Mouse (Mus musculus): Measurements from ENCODE around the gene Metap1.
"Not testable (repeated sequence)": the region's sequence is repeated elsewhere in the genome, so short reads cannot be mapped to it uniquely, and the experiment has no call there.

The Metap1 gene

DNA sequence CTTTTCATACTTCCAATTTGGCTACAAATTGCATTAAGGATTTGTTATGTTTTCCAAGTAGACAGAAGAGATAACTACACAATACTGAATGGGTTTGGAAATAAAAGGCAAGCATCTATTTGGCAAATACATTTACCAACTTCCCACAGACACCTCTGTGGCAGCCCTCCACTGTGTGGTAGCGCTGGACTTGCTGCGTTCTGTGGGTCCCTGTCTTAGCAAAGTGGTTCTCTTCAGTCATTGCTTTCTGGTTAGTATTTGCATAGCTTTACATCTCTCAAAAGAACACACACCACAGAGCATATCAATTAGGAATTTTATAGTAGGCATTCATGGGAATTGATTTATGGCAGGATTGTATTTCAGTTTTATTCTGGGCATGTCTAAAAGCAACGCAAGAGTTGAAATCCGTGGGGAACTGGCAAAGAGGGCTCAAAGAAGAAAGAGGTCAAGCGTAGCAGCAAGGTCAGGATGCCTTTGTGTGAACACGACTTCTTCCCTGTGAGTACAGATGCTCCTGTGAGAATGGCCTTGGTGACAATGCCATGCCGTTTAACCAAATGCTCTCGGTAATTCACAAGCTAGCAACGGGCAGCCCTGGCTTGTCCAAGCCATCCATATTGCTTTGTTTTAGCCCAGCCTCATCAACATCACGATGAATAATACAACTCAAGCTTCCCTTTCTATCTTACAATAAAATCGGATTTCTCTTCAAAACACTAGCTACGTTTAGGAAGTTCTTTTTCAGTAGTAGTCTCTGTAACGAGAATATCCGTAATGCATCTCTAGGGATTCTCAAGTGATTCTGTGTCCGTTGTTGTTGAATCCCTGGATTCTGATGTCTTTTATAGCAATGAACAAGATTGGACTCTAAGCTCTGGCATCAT lies 10.8 kb upstream of the Metap1 start:
- no peak for DNase-seq

DNA sequence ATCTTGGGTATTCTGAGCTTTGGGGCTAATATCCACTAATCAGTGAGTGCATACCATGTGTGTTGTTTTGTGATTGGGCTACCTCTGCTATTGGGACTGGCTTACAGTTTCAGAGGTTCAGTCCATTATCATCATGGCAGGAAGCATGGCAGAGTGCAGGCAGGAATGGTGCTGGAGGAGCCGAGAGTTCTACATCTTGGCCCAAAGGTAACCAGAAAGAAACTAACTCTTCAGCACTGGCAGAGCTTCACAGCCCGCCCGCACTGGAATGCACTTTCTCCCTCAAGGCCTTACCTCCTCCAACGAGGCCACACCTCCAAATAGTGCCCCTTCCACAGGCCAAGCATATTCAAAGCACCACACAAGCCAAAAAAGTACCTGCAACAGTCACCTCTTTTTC lies 9.4 kb upstream of the Metap1 start:
- DNase-seq: no peak

DNA sequence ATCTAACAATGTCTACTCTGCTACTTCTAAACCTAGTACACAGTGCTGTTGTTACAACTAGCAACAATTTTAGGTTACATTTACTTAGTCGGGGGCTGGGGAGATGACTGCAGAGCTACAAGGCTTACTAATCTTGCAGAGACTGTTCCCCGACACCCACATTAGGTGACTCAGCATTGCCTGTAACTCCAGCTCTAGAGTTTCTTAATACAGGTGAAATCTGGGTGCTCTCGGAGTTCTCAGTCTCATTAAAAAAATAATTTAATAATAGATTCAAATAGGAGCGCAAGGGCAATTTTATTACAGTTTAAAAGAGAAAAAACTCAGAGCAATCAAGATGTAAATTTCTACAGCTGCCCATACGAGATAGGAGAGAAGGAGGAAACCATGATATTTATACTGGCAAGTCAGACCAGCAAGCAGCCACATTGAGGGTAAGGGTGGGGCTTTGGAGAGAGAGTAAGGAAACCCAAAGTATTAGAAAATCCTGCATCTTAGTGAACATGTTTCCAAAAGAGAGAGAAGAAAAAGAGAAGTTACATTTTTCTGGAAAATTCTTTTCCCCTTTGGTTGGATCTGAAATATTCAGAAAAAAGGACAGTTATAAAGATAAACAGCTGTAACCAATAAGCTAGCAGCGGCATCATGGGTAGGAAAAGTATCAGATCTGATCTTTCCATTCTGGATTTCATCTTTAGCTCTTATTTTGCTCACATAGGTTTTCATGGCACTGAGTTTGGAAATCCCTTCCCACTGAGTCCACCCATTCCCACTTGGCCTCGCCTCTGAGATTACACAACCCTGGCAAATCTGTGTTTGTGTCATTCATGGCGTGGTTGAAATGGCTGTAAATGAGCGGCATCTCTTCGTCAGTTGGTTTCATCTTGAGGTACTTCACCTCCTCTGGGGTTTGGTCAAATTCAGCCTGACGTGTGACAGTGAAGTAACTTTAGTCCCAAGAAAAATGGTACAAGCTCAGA lies 6.1 kb upstream of the Metap1 start:
- no peak for DNase-seq

DNA sequence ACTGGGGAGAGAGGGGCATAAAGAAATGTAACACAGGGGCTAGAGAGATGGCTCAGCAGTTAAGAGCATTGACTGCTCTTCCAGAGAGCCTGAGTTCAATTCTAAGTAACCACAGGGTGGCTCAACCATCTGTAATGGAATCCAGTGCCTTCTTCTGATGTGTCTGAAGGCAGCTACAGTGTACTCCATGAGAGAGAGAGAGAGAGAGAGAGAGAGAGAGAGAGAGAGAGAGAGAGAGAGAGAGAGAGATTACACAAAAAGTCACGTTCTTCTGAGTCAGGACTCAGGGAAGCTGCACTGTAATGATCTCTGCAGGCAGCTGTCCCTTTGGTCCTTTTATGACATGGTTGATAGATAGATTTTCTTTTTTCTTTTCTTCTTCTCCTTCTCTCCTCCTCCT lies 5.2 kb upstream of the Metap1 start:
- no peak for DNase-seq

DNA sequence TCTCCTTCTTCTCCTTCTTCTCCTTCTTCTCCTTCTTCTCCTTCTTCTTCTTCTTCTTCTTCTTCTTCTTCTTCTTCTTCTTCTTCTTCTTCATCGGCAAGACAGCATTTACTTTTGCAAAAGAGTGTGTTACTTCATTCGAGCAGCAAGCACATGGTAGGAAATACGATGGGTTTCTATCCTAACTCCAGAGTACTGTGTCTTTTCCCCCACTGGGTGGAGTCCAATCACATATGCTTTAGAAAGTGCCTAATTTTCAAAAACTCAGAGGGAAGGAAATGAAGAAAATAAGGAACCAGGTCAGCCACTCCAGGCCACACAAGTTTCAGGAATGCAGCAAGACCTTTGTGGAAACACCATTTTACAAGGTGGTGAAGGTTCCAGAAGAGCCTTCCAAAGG lies 4.4 kb upstream of the Metap1 start:
- no peak for DNase-seq

DNA sequence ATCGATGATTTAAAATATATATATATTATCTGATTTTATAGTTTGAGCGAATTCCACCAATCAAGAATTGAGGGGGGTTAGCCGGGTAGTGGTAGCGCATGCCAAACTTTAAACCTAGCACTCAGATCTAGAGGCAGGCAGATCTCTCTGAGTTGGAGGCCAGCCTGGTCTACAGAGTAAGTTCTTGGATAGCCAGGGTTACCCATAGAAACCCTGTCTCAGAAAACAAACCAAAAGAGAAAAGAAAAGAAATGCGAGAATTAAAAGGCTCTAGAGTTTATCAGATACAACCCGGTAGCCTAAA lies 671 bp upstream of the Metap1 start:
- no peak for DNase-seq

DNA sequence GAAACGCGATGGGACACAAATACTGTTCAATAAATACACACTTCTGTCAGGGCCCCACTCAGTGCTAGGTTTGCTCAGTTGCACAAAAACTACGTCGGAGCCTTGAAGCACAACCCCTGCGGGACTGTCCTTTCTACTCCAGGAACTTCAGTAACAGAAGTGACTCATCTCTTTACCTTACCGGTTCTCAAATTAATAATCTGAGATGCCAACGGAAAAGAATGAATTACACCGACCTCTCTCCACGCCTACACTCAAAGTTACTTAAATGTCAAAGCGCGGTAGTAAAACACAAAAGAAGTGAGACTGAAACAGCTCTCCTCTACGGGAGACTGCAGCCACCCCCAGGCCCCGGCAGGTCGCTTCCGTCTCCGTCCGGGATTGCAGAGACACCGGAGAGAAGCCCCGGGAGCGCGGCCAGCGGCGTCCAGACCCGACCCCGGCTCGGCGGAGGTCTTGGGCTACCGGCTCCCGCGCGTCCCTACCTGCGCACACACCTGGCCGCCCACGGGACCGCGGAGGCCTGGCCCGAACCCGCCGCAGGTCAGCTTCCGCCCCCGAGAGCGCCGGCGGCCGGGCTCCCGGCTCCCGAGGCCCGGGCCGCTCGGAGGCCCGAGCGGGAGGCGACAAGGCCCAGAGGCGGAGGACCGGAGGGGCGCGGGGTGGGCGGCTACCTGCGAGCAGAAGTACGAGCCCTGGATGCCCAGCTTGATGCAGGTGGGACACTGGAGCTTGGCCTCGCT lies 560 bp downstream of the Metap1 start:
- peak in 1 of 2 experiments; percentile 24 for DNase-seq

DNA sequence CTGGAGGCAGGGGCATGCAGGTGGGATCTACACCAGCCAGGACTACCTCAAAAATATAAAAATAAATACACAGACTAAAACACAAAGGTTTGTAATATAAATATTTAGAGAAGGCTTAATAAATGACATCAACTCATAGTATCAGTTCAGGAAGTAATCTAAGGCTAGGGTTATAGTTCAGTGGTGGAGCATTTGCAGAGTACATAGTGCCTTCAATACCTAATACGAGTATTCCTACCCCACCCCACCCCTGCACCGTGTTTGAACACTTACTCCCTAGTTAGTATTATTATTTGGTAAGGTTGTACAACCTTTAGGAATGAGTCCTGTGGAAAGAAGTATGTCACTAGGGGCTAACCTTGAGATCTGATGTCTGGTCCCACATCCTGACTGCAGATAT lies 6.1 kb downstream of the Metap1 start:
- no peak for DNase-seq

DNA sequence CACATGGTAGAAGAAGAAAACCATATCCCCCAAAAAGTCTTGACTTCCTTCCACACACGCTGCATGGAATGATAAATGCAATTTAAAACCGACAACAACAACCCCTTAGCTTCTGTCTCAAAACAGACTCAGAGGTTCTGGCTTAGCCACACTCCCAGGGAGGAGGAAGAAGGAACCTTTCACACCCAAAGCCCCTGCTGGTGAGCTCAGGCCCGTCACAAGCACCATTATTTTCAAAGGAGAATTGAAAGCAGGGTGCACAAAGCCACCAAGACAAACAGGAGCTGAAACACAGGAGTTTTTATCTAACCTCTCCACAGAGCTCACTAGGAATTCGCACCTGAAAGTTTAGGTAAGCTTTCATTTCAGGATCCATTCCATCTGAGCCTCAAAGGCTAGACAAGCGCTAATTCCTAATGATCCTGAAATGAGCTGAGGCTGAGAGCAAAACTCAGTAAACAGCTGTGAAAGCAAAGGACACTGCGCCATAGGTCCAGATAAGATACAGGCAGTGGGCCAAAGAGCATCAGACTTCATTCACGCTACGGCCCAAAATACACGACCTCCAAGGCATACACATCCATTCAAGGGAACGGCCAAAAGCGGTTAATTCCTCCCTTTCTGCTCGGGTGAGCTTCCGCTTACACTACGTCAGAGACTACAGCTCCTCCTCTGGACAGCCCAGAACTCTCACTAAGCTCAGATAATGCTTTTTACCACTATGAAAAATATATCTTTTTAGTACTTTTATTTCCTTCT lies 7.6 kb downstream of the Metap1 start:
- no peak for DNase-seq

DNA sequence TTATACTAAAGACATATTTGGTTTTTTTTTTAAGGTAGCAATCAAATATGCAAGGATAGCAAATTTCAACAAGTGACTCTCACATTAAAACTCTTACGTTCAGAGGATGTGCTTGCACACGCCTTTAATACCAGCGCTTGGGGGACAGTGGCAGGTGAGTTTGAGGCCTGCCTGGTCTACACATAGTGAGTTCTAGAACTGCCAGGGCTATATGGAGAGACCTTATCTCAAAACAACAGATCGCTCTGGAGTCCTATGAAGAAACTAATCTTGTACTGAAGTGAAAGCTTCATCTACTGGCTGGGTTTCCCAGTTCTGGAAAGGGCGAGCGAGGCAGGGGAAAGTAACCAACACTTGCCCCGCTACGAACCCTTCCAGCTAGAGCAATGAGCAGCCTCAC lies 9.8 kb downstream of the Metap1 start:
- no peak for DNase-seq

DNA sequence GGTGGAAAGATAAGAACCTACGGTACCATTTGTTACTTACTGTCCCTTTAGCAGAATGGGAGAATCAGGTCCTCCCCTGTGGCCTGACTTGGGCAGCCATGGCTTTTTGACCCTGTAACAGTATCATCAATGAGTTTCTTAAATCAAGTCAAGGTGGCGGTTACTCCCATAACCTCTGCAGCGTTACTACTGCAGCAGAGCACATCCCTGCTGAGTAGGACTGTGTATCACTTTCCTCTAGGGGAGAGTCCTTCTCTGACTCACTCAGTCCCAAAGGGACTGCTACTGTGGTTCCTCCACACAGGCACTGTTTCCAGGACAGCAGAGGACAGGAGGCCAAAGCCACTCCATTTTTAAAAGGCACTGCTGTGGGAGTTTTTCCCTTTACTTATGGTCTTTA lies 18.2 kb downstream of the Metap1 start:
- DNase-seq: no peak

DNA sequence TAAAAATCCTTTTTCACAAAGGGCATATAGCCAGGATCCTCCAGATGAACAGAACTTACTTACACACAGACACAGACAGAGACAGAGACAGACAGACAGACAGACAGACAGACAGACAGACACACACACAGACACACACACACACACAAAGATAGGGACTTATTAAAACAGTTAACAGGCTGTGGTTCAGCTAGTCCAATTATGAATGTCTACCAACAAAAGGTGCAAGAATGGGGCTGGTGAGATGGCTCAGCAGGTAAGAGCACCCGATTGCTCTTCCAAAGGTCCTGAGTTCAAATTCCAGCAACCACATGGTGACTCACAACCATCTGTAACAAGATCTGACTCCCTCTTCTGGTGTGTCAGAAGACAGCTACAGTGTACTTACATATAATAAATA lies 22.7 kb downstream of the Metap1 start:
- DNase-seq: not testable (repeated sequence)

DNA sequence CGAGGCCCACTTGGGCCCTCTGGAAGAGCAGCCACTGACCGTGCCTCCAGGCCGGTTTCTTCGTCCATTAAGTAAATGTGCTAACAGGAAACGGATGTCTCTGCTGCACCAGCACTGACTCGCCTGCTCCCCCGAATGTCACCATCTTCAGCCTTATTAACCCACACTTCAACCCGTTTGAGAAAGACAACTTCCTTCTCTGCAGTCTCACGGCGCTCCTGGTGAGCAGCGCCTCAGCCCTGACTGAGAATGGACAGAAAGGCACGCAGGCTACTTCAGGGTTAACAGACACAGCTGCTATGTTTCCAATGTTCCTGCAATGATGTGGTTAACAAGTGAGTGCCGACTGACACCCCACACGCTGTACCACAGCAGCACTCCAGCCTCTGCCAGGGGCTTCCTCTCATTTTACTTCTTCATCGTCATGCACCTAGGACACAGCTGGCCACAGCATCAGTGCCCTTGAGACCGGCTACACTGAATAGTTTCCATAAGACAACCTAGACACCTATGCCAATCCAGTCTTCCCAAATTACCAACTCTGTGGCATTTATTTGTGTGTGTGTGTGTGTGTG lies 24.7 kb downstream of the Metap1 start:
- DNase-seq: no peak

DNA sequence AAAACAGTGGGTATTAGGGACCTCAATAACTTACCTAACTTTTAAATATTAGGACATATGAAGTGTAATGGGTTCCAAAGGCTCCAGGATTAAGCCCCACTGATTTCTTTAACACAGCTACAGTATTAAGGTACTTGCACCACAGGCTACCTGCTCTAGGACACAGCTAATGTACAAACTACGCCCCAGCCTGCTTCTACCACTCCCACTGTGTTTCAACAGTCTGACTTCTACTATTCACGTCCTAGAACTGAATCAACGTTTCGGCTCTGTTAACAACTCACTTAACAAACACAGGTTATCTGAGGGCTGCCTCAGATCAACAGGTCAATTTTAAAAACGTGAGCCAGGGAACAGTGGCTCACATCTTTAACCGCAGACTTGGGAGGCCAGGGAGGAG lies 25.5 kb downstream of the Metap1 start:
- no peak for DNase-seq

DNA sequence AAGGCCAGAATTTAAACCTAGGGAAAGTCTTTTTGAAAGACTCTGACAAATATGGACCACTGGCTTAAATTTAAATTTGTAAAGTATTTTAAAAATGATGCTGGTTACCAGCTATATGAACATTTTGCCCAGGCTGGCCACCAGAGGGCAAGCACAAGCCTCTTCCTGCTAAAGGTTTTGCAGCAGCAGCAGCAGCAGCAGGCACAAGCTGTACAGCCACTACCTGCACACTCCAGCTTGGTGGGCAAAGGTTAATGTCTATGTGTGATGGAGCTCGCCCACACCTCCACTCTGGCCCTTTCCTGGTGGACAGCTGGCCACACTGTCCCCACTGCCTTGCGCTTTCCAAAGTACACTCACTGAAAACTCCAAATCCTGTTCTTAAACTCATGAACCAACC lies 26.2 kb downstream of the Metap1 start:
- peak; percentile 23 to 42 for DNase-seq

DNA sequence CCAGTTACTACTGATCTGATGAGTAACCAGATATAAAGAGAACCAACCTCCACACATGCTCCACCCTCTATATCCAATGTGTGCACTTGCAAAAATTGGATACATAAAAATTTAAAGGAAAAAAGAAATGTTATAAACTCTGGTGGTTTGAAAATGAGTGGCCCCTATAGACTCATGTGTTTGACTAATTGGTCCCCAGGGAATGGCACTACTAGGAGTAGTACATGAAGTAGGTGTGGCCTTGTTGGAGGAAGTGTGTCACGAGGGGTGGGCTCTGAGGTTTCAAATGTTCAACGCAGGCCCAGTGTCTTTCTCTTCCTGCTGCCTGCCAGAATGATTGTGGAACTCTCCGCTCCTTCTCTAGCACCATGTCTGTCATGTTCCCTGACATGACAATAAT lies 27.5 kb downstream of the Metap1 start:
- DNase-seq: no peak

DNA sequence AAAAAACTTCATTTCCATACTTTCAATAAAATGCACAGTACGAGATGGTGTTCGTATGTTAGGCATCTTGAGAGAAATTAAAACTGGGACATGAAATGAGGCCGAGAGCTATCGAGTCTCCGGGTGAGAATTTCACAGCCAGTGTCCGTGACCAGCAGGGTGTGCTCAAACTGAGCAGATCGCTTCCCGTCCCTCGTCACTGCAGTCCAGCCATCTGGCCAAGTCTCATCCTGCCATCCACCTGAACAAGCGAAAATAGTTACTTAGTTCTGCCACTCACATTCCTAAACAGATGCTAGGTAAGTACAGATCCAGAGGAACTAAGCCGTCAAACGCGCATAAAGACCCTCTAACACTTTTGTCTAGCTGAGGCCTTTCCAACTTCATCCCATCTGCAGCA lies 29.1 kb downstream of the Metap1 start:
- DNase-seq: no peak

DNA sequence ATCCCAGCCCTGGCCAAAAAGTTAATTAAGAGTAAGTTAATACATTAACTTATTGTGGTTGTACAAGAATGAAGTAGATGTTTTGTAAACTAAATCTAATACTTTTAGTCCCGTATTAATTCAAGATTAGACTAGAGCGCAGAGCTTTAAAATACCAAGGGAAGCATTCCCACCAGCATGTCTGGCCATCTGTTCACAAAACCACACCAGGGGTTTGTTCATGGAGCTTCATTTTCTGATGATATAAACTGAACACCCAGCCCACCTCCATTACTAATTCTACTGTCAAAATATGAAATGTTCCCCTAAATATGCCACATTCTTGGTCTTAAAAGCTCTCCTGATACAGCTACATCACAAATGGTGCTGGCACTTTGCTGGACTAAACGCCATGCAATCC lies 30.9 kb downstream of the Metap1 start:
- no peak for DNase-seq

DNA sequence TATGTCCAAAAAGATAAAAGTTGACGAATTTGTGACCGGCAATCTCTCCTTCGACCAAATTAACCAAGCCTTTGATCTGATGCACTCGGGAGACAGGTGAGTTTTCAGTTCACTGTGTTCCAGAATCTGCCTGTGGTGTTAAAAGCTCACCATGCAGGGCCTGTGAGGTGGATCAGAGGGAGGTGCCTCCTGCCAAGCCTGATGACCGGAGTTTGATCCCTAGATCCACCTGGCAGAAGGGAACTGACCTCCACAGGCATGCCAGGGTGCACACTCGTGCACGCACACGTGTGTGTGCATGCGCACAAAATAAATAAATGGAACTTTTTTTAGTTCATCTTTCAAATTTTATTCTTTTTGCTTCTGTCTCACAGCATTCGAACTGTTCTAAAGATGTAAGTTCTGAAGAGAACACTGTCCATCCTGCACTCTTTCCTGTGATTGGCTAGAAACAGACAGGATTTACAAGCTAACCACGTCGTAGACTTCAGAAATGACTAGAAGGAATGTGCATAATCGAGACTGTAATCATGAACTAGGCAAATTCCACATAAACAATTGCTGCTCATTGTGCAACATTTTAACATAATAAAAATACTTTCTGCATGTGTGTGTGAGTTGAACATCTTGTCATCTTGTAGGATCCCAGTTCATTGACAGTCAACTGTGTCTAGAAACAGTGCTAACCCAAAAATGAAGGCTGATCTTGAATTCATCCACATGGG lies 34.4 kb downstream of the Metap1 start:
- DNase-seq: peak in 1 of 2 experiments; percentile 64

DNA sequence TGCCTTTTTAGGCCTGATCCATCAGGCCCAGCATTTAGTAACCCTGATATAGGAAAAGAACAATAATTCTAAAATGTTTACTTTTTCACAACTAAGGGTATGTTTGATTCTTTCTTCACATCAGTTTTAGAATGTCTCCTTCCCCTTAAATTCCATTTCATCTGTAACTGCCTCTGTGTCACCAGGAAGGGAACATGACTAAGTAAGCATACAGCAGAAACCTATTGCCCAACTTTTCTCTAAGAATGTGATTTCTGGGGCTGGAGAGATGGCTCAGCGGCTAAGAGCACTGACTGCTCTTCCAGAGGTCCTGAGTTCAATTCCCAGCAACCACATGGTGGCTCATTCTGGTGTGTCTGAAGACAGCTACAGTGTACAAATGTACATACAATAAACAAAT lies 35.1 kb downstream of the Metap1 start:
- DNase-seq: no peak

DNA sequence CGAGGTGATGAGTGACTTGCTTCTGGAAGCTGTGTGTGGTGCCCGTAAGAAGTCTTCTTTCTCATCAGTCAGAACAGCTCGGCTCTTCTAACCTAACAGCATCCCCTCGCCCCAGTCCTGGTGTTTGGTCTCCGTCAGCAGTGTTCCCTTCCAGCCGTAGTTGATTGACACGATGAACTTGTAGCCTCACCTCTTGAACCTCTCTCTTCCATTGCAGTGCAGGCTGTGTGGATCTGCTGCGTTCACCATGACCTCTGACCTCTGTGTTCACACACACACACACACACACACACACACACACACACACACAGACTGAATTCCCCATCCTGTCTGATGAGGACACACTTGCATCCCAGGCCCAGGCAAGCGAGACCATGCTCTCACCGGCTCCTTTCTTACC lies 37.1 kb downstream of the Metap1 start:
- DNase-seq: no peak
